Mouse (Mus musculus): ENCODE data around the gene Iscu. TPM values are rescaled to one million over a fixed set of nuclear protein-coding genes. Genes with fewer than 3 reads are reported as not detected.

Iscu gene
- polyA plus RNA-seq, 1 experiment from 2014 or later: 101 TPM

DNA sequence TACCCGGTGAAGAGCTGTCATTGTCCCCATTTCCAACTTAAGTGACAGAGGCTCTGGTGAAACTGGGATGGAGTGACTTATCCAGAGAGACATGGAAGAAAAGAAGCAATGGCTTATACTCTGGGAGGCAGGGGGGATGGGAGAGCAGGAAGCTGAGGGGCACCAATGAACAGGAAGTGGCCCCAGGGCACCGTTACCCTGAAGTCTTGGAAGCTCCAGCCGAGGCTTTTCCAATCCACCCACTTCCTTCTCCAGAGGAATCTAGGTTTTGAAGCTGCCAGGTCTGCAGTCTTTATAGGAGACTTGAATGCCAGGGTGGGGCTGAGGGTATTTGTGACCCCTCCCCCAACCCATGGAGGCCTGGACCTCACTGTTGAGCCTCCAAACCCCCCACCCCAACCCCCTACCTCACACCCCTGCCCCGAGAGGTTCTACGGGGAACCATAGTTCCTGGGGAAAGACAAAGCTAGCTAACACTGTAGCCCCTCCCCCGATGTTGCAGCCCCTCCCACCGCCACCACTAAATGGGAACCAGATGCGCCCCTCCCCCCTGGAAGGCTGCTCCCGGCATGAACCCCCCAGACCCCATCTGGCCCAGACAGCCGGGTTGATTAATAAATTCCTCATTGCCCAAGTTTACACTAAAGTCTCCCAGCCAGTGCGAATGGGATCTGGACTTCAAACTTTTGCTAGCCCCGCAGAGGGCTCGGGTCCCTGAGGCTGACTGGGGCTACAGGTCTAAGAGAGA lies 24.0 kb downstream of the Iscu start:
- Histone ChIP-seq H3K4me1 (peaks cover 46% of the 10 kb centered on the region), H3K27me3 (no peaks in the 10 kb centered on the region; the same call in 1 of the 2 replicates), H3K9me3 (replicated peaks) (no peaks in the 10 kb centered on the region), H3K4me3 (0 out of 2 replicates have a peak overlapping the region, but pooled peaks have one; percentile 3), H3K4me2 (replicated peaks) (peak overlapping the region; percentile 36), H3K27ac (peak overlapping the region; percentile 67), H3K9ac (peak overlapping the region; percentile 23; the same call in 1 of the 2 replicates), H3K36me3 (no peaks in the 10 kb centered on the region)
- ATAC-seq (ENCODE audit: low FRiP score): no peak
- WGBS: 7% methylated on average over 13 of the region's 13 CpGs

- ATAC-seq (ENCODE audit: low FRiP score): no peak
- Histone ChIP-seq H3K4me3 (0 out of 2 replicates have a peak overlapping the region, but pooled peaks have one; percentile 3), H3K9me3 (replicated peaks) (no peaks in the 10 kb centered on the region)
Observed at GRCm38 (mm10) chr5:113797149-113797882, 24.8 kb downstream of the Iscu start.

DNA sequence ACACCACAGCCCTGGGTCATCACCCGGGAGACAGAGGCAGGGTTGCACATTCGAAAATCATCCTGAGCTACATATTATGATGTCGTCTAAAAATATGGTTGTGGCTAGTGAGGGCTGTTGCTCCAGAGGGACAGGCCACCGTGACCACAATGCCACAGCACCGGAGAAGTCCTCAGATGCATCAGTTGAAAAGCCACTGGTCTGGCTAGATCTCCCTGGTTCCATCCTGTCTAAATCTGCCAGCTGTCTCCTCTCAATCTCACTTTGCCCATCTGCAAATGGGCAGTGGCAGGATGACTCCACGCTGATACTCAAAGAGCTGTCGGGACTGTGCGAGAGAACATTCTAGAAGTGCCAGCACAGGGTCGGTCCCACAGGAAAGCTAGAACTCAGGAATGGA lies 26.0 kb downstream of the Iscu start:
- Histone ChIP-seq H3K4me3 (peak overlapping the region; percentile 16; the same call in 1 of the 2 replicates), H3K4me2 (replicated peaks) (peak overlapping the region; percentile 36; the same call in 1 of the 2 replicates), H3K9ac (no peak overlapping the region), H3K27me3 (no peaks in the 10 kb centered on the region; the same call in 1 of the 2 replicates), H3K36me3 (no peaks in the 10 kb centered on the region), H3K27ac (no peak overlapping the region), H3K4me1 (peaks cover 46% of the 10 kb centered on the region), H3K9me3 (replicated peaks) (no peaks in the 10 kb centered on the region)
- 76% methylated on average over 9 of the region's 9 CpGs for whole genome bisulfite sequencing
- no peak for ATAC-seq (ENCODE audit: low FRiP score)

More at GRCm38 (mm10) chr5:113797149-113797882, 24.8 kb downstream of the Iscu start:
- Histone ChIP-seq H3K36me3 (no peaks in the 10 kb centered on the region), H3K27ac (peak overlapping the region; percentile 67), H3K4me1 (peaks cover 46% of the 10 kb centered on the region), H3K9ac (no peak overlapping the region; the same call in 1 of the 2 replicates), H3K4me2 (replicated peaks) (peak overlapping the region; percentile 36), H3K27me3 (no peaks in the 10 kb centered on the region; the same call in 1 of the 2 replicates)
- 11% methylated on average over 19 of the region's 19 CpGs for WGBS

- Histone ChIP-seq H3K27me3 (no peaks in the 10 kb centered on the region; the same call in 1 of the 2 replicates), H3K4me3 (peak overlapping the region; percentile 16), H3K4me1 (peaks cover 46% of the 10 kb centered on the region), H3K9me3 (replicated peaks) (no peaks in the 10 kb centered on the region), H3K4me2 (replicated peaks) (peak overlapping the region; percentile 35), H3K36me3 (no peaks in the 10 kb centered on the region), H3K9ac (0 out of 2 replicates have a peak overlapping the region, but pooled peaks have one; percentile 14), H3K27ac (peak overlapping the region; percentile 75)
- 0 out of 2 replicates have a peak, but pooled peaks have one; percentile 20 for ATAC-seq (ENCODE audit: low FRiP score)
- 33% methylated on average over 5 of the region's 5 CpGs for WGBS
Observed at GRCm38 (mm10) chr5:113799691-113800090, 27.1 kb downstream of the Iscu start.

DNA sequence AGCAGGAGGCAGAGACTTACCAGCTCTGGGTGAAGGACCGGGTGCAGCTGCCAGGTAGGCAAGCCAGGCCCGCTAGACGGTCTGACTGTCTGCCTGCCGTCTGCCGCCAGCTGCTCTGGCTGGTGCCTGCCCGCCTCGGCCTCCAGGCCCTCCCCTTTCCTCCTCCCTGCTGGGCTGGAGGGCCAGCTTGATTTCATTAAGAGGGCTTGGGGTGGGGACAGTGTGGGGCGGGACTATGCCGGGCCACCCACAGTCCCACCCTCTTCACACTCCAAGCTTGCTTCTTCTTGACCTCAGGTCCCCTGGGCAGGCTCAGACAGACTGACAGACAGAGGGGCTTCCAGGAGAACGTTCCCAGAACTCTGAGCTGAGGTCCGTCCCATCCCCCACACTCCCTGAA lies 27.7 kb downstream of the Iscu start, which contains the start of gene Tmem119:
Tmem119 (minus strand) TSS at position 237 of the 400 bp plus-strand sequence.
- Histone ChIP-seq H3K9ac (peak within 1 kb of the TSS; percentile 14; the same call in 1 of the 2 replicates), H3K4me1 (peaks cover 46% of the 10 kb centered on the region), H3K36me3 (no peaks in the 10 kb centered on the region), H3K4me3 (peak within 1 kb of the TSS; percentile 16), H3K9me3 (replicated peaks) (no peaks in the 10 kb centered on the region), H3K27me3 (no peaks in the 10 kb centered on the region; the same call in 1 of the 2 replicates), H3K4me2 (replicated peaks) (peak within 1 kb of the TSS; percentile 35), H3K27ac (peak within 1 kb of the TSS; percentile 75)
- 3% methylated on average over 11 of the region's 11 CpGs for WGBS
- peak; percentile 79 for ATAC-seq (ENCODE audit: low FRiP score)

DNA sequence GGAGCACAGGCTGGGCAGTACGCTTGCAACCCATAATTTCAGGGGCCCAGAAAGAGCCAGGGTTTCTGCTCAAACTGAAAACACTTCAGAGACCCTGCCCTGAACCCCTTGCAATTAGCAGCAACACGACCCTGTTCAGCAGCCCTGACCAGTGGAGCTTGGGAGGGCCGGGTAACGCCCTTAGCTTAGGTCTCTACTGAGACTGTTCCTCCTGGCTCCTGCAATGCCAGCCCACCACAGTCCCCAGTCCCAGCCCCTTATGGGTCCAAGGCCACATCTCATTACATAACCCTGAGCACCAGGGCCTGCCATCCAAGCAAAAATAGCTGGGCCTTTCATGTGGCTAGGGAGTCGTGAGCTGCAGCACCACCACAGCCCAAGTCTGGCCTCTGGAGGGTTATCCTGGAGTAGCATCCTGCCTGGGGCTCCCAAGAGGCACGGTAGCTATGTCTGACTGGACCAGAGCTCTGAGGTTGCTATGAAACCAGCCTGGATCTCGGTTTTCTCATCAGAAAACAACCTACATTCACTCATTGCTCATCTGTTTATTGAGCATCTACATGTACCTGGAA lies 31.9 kb downstream of the Iscu start:
- H3K4me3 ChIP-seq: no peak overlapping the region
- WGBS: 58% methylated on average over 7 of the region's 7 CpGs
- H3K9me3 ChIP-seq (replicated peaks): no peaks in the 10 kb centered on the region
- no peak overlapping the region for H3K27ac ChIP-seq
- H3K27me3 ChIP-seq: peaks cover 7% of the 10 kb centered on the region; the same call in 1 of the 2 replicates
- no peak overlapping the region for H3K4me2 ChIP-seq (replicated peaks)
- H3K4me1 ChIP-seq: peaks cover 21% of the 10 kb centered on the region
- H3K36me3 ChIP-seq: no peaks in the 10 kb centered on the region
- H3K9ac ChIP-seq: no peak overlapping the region
- ATAC-seq (ENCODE audit: low FRiP score): no peak

- 88% methylated on average over 9 of the region's 9 CpGs for WGBS
- no peaks in the 10 kb centered on the region; the same call in 1 of the 2 replicates for H3K9me3 ChIP-seq (replicated peaks)
- H3K4me1 ChIP-seq: peaks cover 13% of the 10 kb centered on the region
- no peak overlapping the region for H3K4me3 ChIP-seq
- H3K9ac ChIP-seq: no peak overlapping the region
- no peak for ATAC-seq (ENCODE audit: low FRiP score)
- no peak overlapping the region for H3K27ac ChIP-seq
- H3K4me2 ChIP-seq (replicated peaks): no peak overlapping the region
- peaks cover 7% of the 10 kb centered on the region; the same call in 1 of the 2 replicates for H3K27me3 ChIP-seq
- H3K36me3 ChIP-seq: no peaks in the 10 kb centered on the region
Observed at GRCm38 (mm10) chr5:113805301-113805700, 32.8 kb downstream of the Iscu start.

DNA sequence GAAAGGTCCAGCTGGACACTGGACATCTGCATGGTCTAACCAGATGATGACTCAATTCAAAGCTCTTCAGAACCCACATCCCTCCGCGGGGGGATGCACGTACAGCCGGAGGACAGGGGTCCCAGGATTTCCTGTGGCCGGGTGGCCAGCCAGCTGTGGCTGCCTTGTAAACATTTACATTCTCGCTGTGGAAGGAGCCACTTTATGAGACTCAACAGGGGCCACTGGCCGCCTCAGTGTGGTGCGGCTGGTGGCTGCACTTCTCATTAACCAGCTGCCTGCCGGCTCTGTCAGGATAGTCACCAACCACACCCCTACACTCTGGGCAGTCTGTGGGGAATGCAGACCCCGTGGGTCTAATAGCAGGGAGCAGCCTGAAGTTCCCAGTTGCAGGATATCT lies 33.9 kb downstream of the Iscu start:
- peaks cover 8% of the 10 kb centered on the region for H3K4me1 ChIP-seq
- no peak for ATAC-seq (ENCODE audit: low FRiP score)
- 41% methylated on average over 10 of the region's 10 CpGs for WGBS

GRCm38 (mm10) chr5:113807712-113808111 lies 35.2 kb downstream of the Iscu start:
- H3K27ac ChIP-seq: no peak overlapping the region
- no peak overlapping the region for H3K9ac ChIP-seq
- WGBS: 52% methylated on average over 9 of the region's 9 CpGs
- no peak for ATAC-seq (ENCODE audit: low FRiP score)
- no peaks in the 10 kb centered on the region for H3K36me3 ChIP-seq
- peaks cover 8% of the 10 kb centered on the region for H3K4me1 ChIP-seq
- no peak overlapping the region for H3K4me3 ChIP-seq
- no peaks in the 10 kb centered on the region; the same call in 1 of the 2 replicates for H3K9me3 ChIP-seq (replicated peaks)
- peaks cover 7% of the 10 kb centered on the region; the same call in 1 of the 2 replicates for H3K27me3 ChIP-seq
- no peak overlapping the region for H3K4me2 ChIP-seq (replicated peaks)

More for the DNA sequence above, 33.9 kb downstream of the Iscu start:
- no peak overlapping the region for H3K27ac ChIP-seq
- H3K36me3 ChIP-seq: no peaks in the 10 kb centered on the region
- no peak overlapping the region for H3K4me2 ChIP-seq (replicated peaks)
- no peak overlapping the region for H3K9ac ChIP-seq
- no peaks in the 10 kb centered on the region; the same call in 1 of the 2 replicates for H3K9me3 ChIP-seq (replicated peaks)
- no peak overlapping the region for H3K4me3 ChIP-seq
- peaks cover 7% of the 10 kb centered on the region; the same call in 1 of the 2 replicates for H3K27me3 ChIP-seq

- peaks cover 8% of the 10 kb centered on the region for H3K4me1 ChIP-seq
- H3K9me3 ChIP-seq (replicated peaks): no peaks in the 10 kb centered on the region; the same call in 1 of the 2 replicates
- H3K4me3 ChIP-seq: no peak overlapping the region
- H3K27me3 ChIP-seq: peaks cover 7% of the 10 kb centered on the region; the same call in 1 of the 2 replicates
- ATAC-seq (ENCODE audit: low FRiP score): no peak
- H3K36me3 ChIP-seq: no peaks in the 10 kb centered on the region
- H3K4me2 ChIP-seq (replicated peaks): no peak overlapping the region
- no peak overlapping the region for H3K9ac ChIP-seq
- no peak overlapping the region for H3K27ac ChIP-seq
- 65% methylated on average over 2 of the region's 2 CpGs for WGBS
Observed at GRCm38 (mm10) chr5:113808177-113808576, 35.6 kb downstream of the Iscu start.

GRCm38 (mm10) chr5:113810111-113810510 lies 37.6 kb downstream of the Iscu start:
- Histone ChIP-seq H3K4me1 (peaks cover 17% of the 10 kb centered on the region), H3K9ac (no peak overlapping the region), H3K9me3 (replicated peaks) (no peaks in the 10 kb centered on the region; the same call in 1 of the 2 replicates), H3K27me3 (peaks cover 13% of the 10 kb centered on the region; the same call in 1 of the 2 replicates), H3K4me3 (no peak overlapping the region), H3K4me2 (replicated peaks) (no peak overlapping the region), H3K36me3 (no peaks in the 10 kb centered on the region), H3K27ac (no peak overlapping the region)
- ATAC-seq (ENCODE audit: low FRiP score): no peak
- 91% methylated on average over 4 of the region's 4 CpGs for WGBS
